9 mouse cellular contexts compared by ENCODE assay signal in the genomic region with DNA sequence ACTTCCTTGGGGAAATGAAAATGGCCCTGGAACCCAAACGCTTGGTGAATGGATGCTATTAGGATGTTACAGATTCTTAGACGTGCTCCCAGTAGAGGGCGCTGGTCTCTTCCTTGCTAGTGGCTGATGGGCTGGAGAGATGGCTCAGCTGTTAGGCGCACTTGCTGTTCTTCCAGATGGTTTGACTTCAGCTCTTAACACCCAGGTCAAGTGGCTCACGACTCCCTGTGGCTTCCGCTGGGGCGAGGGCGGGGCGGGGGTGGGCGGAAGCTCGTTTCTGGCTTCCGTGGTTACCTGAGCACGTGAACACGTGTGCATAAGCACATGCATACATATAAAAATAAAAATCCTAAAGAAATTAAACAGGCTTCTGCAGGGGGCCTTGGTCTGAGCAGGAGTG. TPM values are rescaled to one million over a fixed set of nuclear protein-coding genes. Genes with fewer than 3 reads are reported as not detected.
DNase-seq lines count a peak whose midpoint lies in the region; ATAC-seq and TF ChIP-seq lines count a peak whose summit lies in the region.
"Had no signal": no experiment of that assay in that cellular context is flagged by ENCODE, and none has a peak within 500 bp of the region (broad histone marks: within the 10 kb centered on the region; RNA-seq: fewer than 3 reads in every experiment).

No protein-coding gene starts in this region.

- 0 out of 2 replicates have a peak overlapping the region, but pooled peaks have one; percentile 16 for H3K4me2 ChIP-seq in hindbrain, embryonic 13.5 days

- WGBS in hindbrain, embryonic 13.5 days: 25% methylated on average over 14 of the region's 14 CpGs

- in situ Hi-C loops in Patski (cut with MboI; ENCODE audit: low pct_unique_long_range_greater_than_20kb): no loop called here

- no peak overlapping the region for H3K9ac ChIP-seq in hindbrain, embryonic 13.5 days

- CTCF ChIA-PET in Patski (lab: Charles Lee): interaction anchor here (0.8 to 1.7 kb wide), 5 partner anchors 12 to 133 kb away, joined by 3 to 4 read pairs (median 3); no protein-coding TSS in a partner anchor

- DNase-seq in Patski (ENCODE audit: low read depth, low spot score): no peak
- peak; percentile 50 for DNase-seq in cerebellum, adult 9-10 months
- peak; percentile 58 to 74 for DNase-seq in frontal cortex, postnatal 36 days (ENCODE audit: low spot score in 2 of 2)
- DNase-seq in left cerebral cortex, adult 18-20 months (ENCODE audit: low spot score in 2 of 2): peak; percentile 75 to 78
- peak; percentile 68 for DNase-seq in right cerebral cortex, postnatal 4 days
- DNase-seq in yolk sac, embryonic 10.5 days (ENCODE audit: low spot score): no peak

- POLR2A ChIA-PET in Patski (lab: Charles Lee): interaction anchor here (0.6 kb wide), 1 partner anchor 98 kb away, joined by 3 read pairs; no protein-coding TSS in a partner anchor

- H3K27ac ChIP-seq in hindbrain, embryonic 13.5 days: no peak overlapping the region

- 0 out of 2 replicates have a peak, but pooled peaks cover 3% of the 10 kb centered on the region for H3K4me1 ChIP-seq in hindbrain, embryonic 13.5 days (replicated peaks)
- H3K4me1 ChIP-seq in megakaryocyte, embryonic 14.5 days: peaks cover 38% of the 10 kb centered on the region

- no peaks in the 10 kb centered on the region for H3K36me3 ChIP-seq in hindbrain, embryonic 13.5 days
- H3K36me3 ChIP-seq in megakaryocyte, embryonic 14.5 days (replicated peaks; ENCODE audit: low read length): no peaks in the 10 kb centered on the region

- ATAC-seq in Patski: no peak
- ATAC-seq in hindbrain, embryonic 13.5 days (ENCODE audit: low FRiP score): no peak

- no peaks in the 10 kb centered on the region for H3K9me3 ChIP-seq in hindbrain, embryonic 13.5 days
- H3K9me3 ChIP-seq in megakaryocyte, embryonic 14.5 days: no peaks in the 10 kb centered on the region

- no peak overlapping the region for H3K4me3 ChIP-seq in hindbrain, embryonic 13.5 days
- peak overlapping the region; percentile 28 for H3K4me3 ChIP-seq in megakaryocyte, embryonic 14.5 days (replicated peaks)

- H3K27me3 ChIP-seq in Patski: peaks cover 5% of the 10 kb centered on the region
- no peaks in the 10 kb centered on the region for H3K27me3 ChIP-seq in hindbrain, embryonic 13.5 days
- H3K27me3 ChIP-seq in megakaryocyte, embryonic 14.5 days (replicated peaks): peaks cover 9% of the 10 kb centered on the region

- peak; percentile 72 for TF ChIP-seq CTCF in Patski (IDR thresholded peaks at IDR 0.05)

RNA-seq across cellular contexts. Expression of gene Ackr2, which starts 17.3 kb away (rescaled TPM):
- polyA plus RNA-seq in Patski (2021): not detected
- polyA plus RNA-seq in hindbrain, embryonic 13.5 days (2015; fragmentation: Nextera tagmentation; extraction: Ambion mirVana): 2.1 and 2.5 TPM in 2 replicates
- 1 to 10 TPM; 5.9 to 9.5 TPM for total RNA-seq in left cerebral cortex, adult 18-20 months (2021)
- polyA plus RNA-seq in megakaryocyte, embryonic 14.5 days (2012; ENCODE audit: insufficient read depth, low replicate concordance): 1.5 TPM in 1 of 2 replicates, not detected in the other

RNA-seq across cellular contexts. Expression of gene Higd1a, which starts 22.7 kb away (rescaled TPM):
- 108 TPM for polyA plus RNA-seq in Patski (2021)
- polyA plus RNA-seq in hindbrain, embryonic 13.5 days (2015; fragmentation: Nextera tagmentation; extraction: Ambion mirVana): 144 and 145 TPM in 2 replicates
- total RNA-seq in left cerebral cortex, adult 18-20 months (2021): 100 to 1,000 TPM in 1 of 2 experiments, 10 to 100 TPM in 1; 96.5 to 107 TPM
- polyA plus RNA-seq in megakaryocyte, embryonic 14.5 days (2012; ENCODE audit: insufficient read depth, low replicate concordance): 42.4 and 57.7 TPM in 2 replicates

RNA-seq across cellular contexts. Expression of gene Cyp8b1, which starts 35.3 kb away (rescaled TPM):
- polyA plus RNA-seq in Patski (2021): not detected
- not detected in 2 replicates for polyA plus RNA-seq in hindbrain, embryonic 13.5 days (2015; fragmentation: Nextera tagmentation; extraction: Ambion mirVana)
- total RNA-seq in left cerebral cortex, adult 18-20 months (2021): not detected
- polyA plus RNA-seq in megakaryocyte, embryonic 14.5 days (2012; ENCODE audit: insufficient read depth, low replicate concordance): not detected in 2 replicates
- polyA plus RNA-seq: neural tube, embryonic 14.5 days had no signal

RNA-seq across cellular contexts. Expression of gene Ccdc13, which starts 41.6 kb away (rescaled TPM):
- polyA plus RNA-seq in Patski (2021): 0.03 TPM
- polyA plus RNA-seq in hindbrain, embryonic 13.5 days (2015; fragmentation: Nextera tagmentation; extraction: Ambion mirVana): 3.2 and 3.7 TPM in 2 replicates
- total RNA-seq in left cerebral cortex, adult 18-20 months (2021): 1 to 10 TPM; 5.1 to 6.1 TPM
- 0.34 TPM in 1 of 2 replicates, not detected in the other for polyA plus RNA-seq in megakaryocyte, embryonic 14.5 days (2012; ENCODE audit: insufficient read depth, low replicate concordance)

Comparison
In these comparisons a context has a peak if more than half of its experiments do, and no peak if none do; other contexts are left out.
1. DNase-seq: peak in cerebellum, adult 9-10 months (single experiment), frontal cortex, postnatal 36 days (2 of 2), left cerebral cortex, adult 18-20 months (2 of 2) and right cerebral cortex, postnatal 4 days (single experiment); none in Patski (single experiment) and yolk sac, embryonic 10.5 days (single experiment).